Mouse (Mus musculus): ENCODE measurements around the gene D930020B18Rik.

GRCm38 (mm10) chr10:121665631-121666145 is 24.3 kb downstream of the D930020B18Rik start:
- TF ChIP-seq POLR2A (IDR thresholded peaks at IDR 0.05; ENCODE audit: borderline replicate concordance, low read depth, low read length) = no peak
- TF ChIP-seq CTCF (IDR thresholded peaks at IDR 0.05; ENCODE audit: low read depth, low read length) = no peak

Measured in bone marrow macrophage, adult 2 months (primary cell).